ENCODE assay signal across 8 mouse cellular contexts in genomic region chr4:137682961-137683453, GRCm38 (mm10). TPM values are rescaled to one million over a fixed set of nuclear protein-coding genes. Genes with fewer than 3 reads are reported as not detected.
DNase-seq lines count a peak whose midpoint lies in the region; ATAC-seq and TF ChIP-seq lines count a peak whose summit lies in the region.

No protein-coding gene starts in this region.

- TF ChIP-seq CTCF in small intestine, adult 2 months (IDR thresholded peaks at IDR 0.05; ENCODE audit: extremely low read depth, insufficient read length, insufficient replicate concordance, low read depth, low read length) = peak; percentile 80; the same call in 1 of the 2 replicates

- H3K27ac ChIP-seq in midbrain, embryonic 10.5 days (replicated peaks) = no peak overlapping the region
- no peak overlapping the region for H3K27ac ChIP-seq in midbrain, embryonic 13.5 days
- H3K27ac ChIP-seq in limb, embryonic 11.5 days (replicated peaks; ENCODE audit: low read depth, low read length) = no peak overlapping the region
- no peak overlapping the region for H3K27ac ChIP-seq in small intestine, adult 2 months (ENCODE audit: insufficient read depth, low read depth, low read length)

- H3K9me3 ChIP-seq in midbrain, embryonic 10.5 days (replicated peaks) = no peaks in the 10 kb centered on the region
- H3K9me3 ChIP-seq in midbrain, embryonic 13.5 days = no peaks in the 10 kb centered on the region
- no peaks in the 10 kb centered on the region for H3K9me3 ChIP-seq in limb, embryonic 11.5 days (ENCODE audit: control insufficient read depth, low read length)

- TF ChIP-seq POLR2A in small intestine, adult 2 months (IDR thresholded peaks at IDR 0.05; ENCODE audit: low read depth, low read length) = no peak

- peaks cover 78% of the 10 kb centered on the region for H3K27me3 ChIP-seq in midbrain, embryonic 10.5 days (ENCODE audit: low read depth, poor library complexity, severe bottlenecking)
- peaks cover 44% of the 10 kb centered on the region for H3K27me3 ChIP-seq in midbrain, embryonic 13.5 days
- H3K27me3 ChIP-seq in limb, embryonic 11.5 days (ENCODE audit: control insufficient read depth, insufficient read depth, low read length) = peaks cover 30% of the 10 kb centered on the region
- peaks cover 20% of the 10 kb centered on the region for H3K27me3 ChIP-seq in small intestine, adult 2 months (ENCODE audit: control insufficient read depth, insufficient read depth, low read length)

- DNase-seq in adrenal gland, adult 18-20 months (ENCODE audit: low spot score in 2 of 2) = peak; percentile 58 to 59
- DNase-seq in adrenal gland, adult 8-10 months = no peak
- peak; percentile 60 for DNase-seq in midbrain, embryonic 10.5 days (ENCODE audit: low spot score)
- DNase-seq in embryo, embryonic 11 days = peak; percentile 64
- DNase-seq in limb, embryonic 11.5 days (ENCODE audit: low spot score) = peak; percentile 55

- ATAC-seq in midbrain, embryonic 13.5 days = no peak
- ATAC-seq in limb, embryonic 11.5 days (ENCODE audit: insufficient number of reproducible peaks, low FRiP score, low TSS enrichment, low read depth) = no peak
- no peak for ATAC-seq in megakaryocyte, adult 5-6 weeks (ENCODE audit: poor library complexity, severe bottlenecking)

- H3K9ac ChIP-seq in midbrain, embryonic 13.5 days (replicated peaks) = no peak overlapping the region
- H3K9ac ChIP-seq in limb, embryonic 11.5 days (ENCODE audit: low read length) = no peak overlapping the region

- no peak overlapping the region for H3K4me3 ChIP-seq in midbrain, embryonic 10.5 days
- H3K4me3 ChIP-seq in midbrain, embryonic 13.5 days (replicated peaks) = no peak overlapping the region
- no peak overlapping the region for H3K4me3 ChIP-seq in limb, embryonic 11.5 days (ENCODE audit: low read depth, low read length)
- H3K4me3 ChIP-seq in small intestine, adult 2 months (ENCODE audit: low read depth, low read length) = no peak overlapping the region

- H3K36me3 ChIP-seq in midbrain, embryonic 10.5 days = no peaks in the 10 kb centered on the region
- no peaks in the 10 kb centered on the region for H3K36me3 ChIP-seq in midbrain, embryonic 13.5 days
- no peaks in the 10 kb centered on the region for H3K36me3 ChIP-seq in limb, embryonic 11.5 days (ENCODE audit: control insufficient read depth, insufficient read depth, low read length)
- no peaks in the 10 kb centered on the region for H3K36me3 ChIP-seq in small intestine, adult 2 months (ENCODE audit: control insufficient read depth, insufficient read depth, low read length)

- 51% methylated on average over 7 of the region's 7 CpGs for WGBS in midbrain, embryonic 10.5 days
- WGBS in midbrain, embryonic 13.5 days = 50% methylated on average over 7 of the region's 7 CpGs
- 35% methylated on average over 7 of the region's 7 CpGs for WGBS in limb, embryonic 11.5 days
- WGBS in small intestine, adult 2 months = 45% methylated on average over 7 of the region's 7 CpGs

- H3K4me2 ChIP-seq in midbrain, embryonic 13.5 days (replicated peaks) = no peak overlapping the region
- no peak overlapping the region for H3K4me2 ChIP-seq in limb, embryonic 11.5 days (ENCODE audit: low read depth, severe bottlenecking)

- H3K4me1 ChIP-seq in midbrain, embryonic 10.5 days = peaks cover 33% of the 10 kb centered on the region
- H3K4me1 ChIP-seq in midbrain, embryonic 13.5 days (replicated peaks) = peaks cover 35% of the 10 kb centered on the region
- H3K4me1 ChIP-seq in limb, embryonic 11.5 days (ENCODE audit: control insufficient read depth, insufficient read depth, low read length) = 0 out of 2 replicates have a peak, but pooled peaks cover 7% of the 10 kb centered on the region
- peaks cover 2% of the 10 kb centered on the region; the same call in 1 of the 2 replicates for H3K4me1 ChIP-seq in small intestine, adult 2 months (ENCODE audit: control insufficient read depth, insufficient read depth, insufficient read length, low read length)

RNA-seq across cellular contexts. Expression of gene Rap1gap, which starts 18.5 kb away (rescaled TPM):
- 100 to 1,000 TPM in 1 of 2 experiments, 10 to 100 TPM in 1; 94.7 to 131 TPM for total RNA-seq in adrenal gland, adult 18-20 months (2021)
- 100 to 1,000 TPM; 108 to 376 (median 251) TPM for total RNA-seq in adrenal gland, adult 8-10 months (2022)
- polyA plus RNA-seq in midbrain, embryonic 10.5 days (2016; fragmentation: Nextera tagmentation; extraction: Ambion mirVana) = 4.5 and 6.0 TPM in 2 replicates
- 28.5 and 30.4 TPM in 2 replicates for polyA plus RNA-seq in midbrain, embryonic 13.5 days (2015; fragmentation: Nextera tagmentation; extraction: Ambion mirVana)
- polyA plus RNA-seq in limb, embryonic 11.5 days (2014; fragmentation: Nextera tagmentation; extraction: Ambion mirVana) = 3.6 and 5.3 TPM in 2 replicates
- 48.4 and 141 TPM in 2 replicates for polyA plus RNA-seq in small intestine, adult 2 months (2012; rRNA removed)
- total RNA-seq in megakaryocyte, adult 5-6 weeks (2015) = 0.31 and 0.87 TPM in 2 replicates
- total RNA-seq in megakaryocyte, adult 5-6 weeks (2017) = 0.88 and 0.98 TPM in 2 replicates
